Mouse (Mus musculus) lung, postnatal 0 days (tissue): ENCODE results near the gene Chchd6.

Experiments used
- CTCF ChIP-seq: IDR thresholded peaks from 2 replicates; pipeline ENCODE4 v1.5.1; 2016; ENCODE audit warnings: antibody characterized with exemption, mild to moderate bottlenecking
- EP300 ChIP-seq: IDR thresholded peaks from 2 replicates; pipeline ENCODE4 v1.6.1; 2016; ENCODE audit warnings: antibody characterized with exemption, mild to moderate bottlenecking, control low read depth

DNA sequence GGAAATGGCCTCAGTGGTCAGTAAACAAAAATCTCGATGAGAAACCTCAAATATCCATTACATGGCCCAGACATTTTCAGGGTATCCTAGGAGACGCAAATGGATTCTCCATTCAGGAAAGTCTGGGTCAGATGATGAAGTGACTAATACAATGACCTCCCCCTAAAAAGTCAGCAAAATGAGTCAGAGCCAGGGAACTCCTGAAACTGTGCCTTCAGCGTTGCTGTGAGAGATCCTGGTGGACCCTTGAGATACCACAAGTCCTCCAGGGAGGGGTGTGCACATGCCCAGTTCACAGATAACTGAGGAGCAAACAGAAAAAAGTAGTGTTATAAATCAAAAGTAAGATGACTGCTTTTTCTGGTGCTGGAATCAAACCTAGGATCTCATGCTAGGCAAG lies 10.6 kb upstream of the Chchd6 start:
- TF ChIP-seq CTCF, result no peak
- no peak for TF ChIP-seq EP300
